Mouse (Mus musculus) adrenal gland (tissue): ENCODE measurements around the gene Kdm7a.

Experiments
- intact Hi-C: fragments of 180-260 bp; cut with DNase I; formaldehyde crosslinking; loops from one replicate; pipeline ENCODE4 v1.15.1; 2025

Gene Kdm7a

GRCm38 (mm10) chr6:39106812-39107211, 99.8 kb downstream of the Kdm7a start:
- intact Hi-C loops: no loop called here

DNA sequence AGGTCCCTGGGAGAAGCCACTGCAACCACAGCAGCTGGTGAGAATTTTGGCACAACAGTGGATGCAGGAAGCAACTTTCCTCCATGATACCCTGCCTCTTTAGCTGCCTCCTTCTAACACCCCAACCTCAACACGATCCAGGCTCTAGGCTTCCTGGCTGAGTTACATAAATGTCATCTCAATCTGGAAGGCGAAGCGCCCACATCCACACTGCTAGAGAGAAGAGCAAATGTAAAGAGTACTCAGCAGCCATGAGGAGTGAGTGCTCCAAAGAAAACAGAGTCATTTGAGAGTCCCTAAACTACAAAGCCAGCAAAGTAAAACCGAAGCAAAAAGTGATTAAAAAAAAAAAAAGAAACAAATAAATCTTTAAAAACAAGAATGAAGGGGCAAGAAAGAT, 102.0 kb downstream of the Kdm7a start:
- intact Hi-C loops: no loop called here
